Mouse (Mus musculus): ENCODE measurements around the gene Khdc4. TPM values are rescaled to one million over a fixed set of nuclear protein-coding genes. Genes with fewer than 3 reads are reported as not detected.

Gene Khdc4
- polyA plus RNA-seq, 1 experiment from 2014 or later = 86.7 TPM

- no peak overlapping the region for H3K4me3 ChIP-seq
- H3K4me2 ChIP-seq = no peak overlapping the region
- no peak overlapping the region for H3K27ac ChIP-seq
- no peak overlapping the region for H3K9ac ChIP-seq
- ATAC-seq (ENCODE audit: insufficient number of reproducible peaks, low FRiP score, low TSS enrichment, low read depth) = no peak
- WGBS = 70% methylated on average over 4 of the region's 4 CpGs
- H3K36me3 ChIP-seq = no peaks in the 10 kb centered on the region
- no peaks in the 10 kb centered on the region for H3K9me3 ChIP-seq
- H3K4me1 ChIP-seq = no peaks in the 10 kb centered on the region
- H3K27me3 ChIP-seq = no peaks in the 10 kb centered on the region
These were observed 21.5 kb upstream of the Khdc4 start for GRCm38 (mm10) chr3:88664095-88664494.

GRCm38 (mm10) chr3:88677399-88677798 lies 8.2 kb upstream of the Khdc4 start:
- Histone ChIP-seq H3K9ac (peak overlapping the region; percentile 23; the same call in 1 of the 2 replicates), H3K4me2 (peak overlapping the region; percentile 63), H3K9me3 (no peaks in the 10 kb centered on the region), H3K27ac (no peak overlapping the region), H3K4me1 (peaks cover 5% of the 10 kb centered on the region; the same call in 1 of the 2 replicates), H3K4me3 (peak overlapping the region; percentile 33), H3K27me3 (no peaks in the 10 kb centered on the region), H3K36me3 (no peaks in the 10 kb centered on the region)
- no peak for ATAC-seq (ENCODE audit: insufficient number of reproducible peaks, low FRiP score, low TSS enrichment, low read depth)
- 10% methylated on average over 11 of the region's 11 CpGs for WGBS

- WGBS = 96% methylated on average over 2 of the region's 2 CpGs
- no peak overlapping the region for H3K27ac ChIP-seq
These were observed 1.8 kb upstream of the Khdc4 start for GRCm38 (mm10) chr3:88683814-88684213.

GRCm38 (mm10) chr3:88684236-88684979 lies 1.2 kb upstream of the Khdc4 start:
- Histone ChIP-seq H3K4me2 (peak overlapping the region; percentile 40), H3K27me3 (no peaks in the 10 kb centered on the region), H3K4me1 (peaks cover 12% of the 10 kb centered on the region), H3K27ac (peak overlapping the region; percentile 100), H3K4me3 (peak overlapping the region; percentile 84), H3K9ac (no peak overlapping the region), H3K36me3 (peaks cover 18% of the 10 kb centered on the region), H3K9me3 (no peaks in the 10 kb centered on the region)
- 61% methylated on average over 8 of the region's 8 CpGs for WGBS
- no peak for ATAC-seq (ENCODE audit: insufficient number of reproducible peaks, low FRiP score, low TSS enrichment, low read depth)

More at GRCm38 (mm10) chr3:88683814-88684213, 1.8 kb upstream of the Khdc4 start:
- Histone ChIP-seq H3K36me3 (peaks cover 12% of the 10 kb centered on the region), H3K4me3 (no peak overlapping the region), H3K9me3 (no peaks in the 10 kb centered on the region), H3K9ac (no peak overlapping the region), H3K4me1 (peaks cover 12% of the 10 kb centered on the region), H3K27me3 (no peaks in the 10 kb centered on the region), H3K4me2 (no peak overlapping the region)
- no peak for ATAC-seq (ENCODE audit: insufficient number of reproducible peaks, low FRiP score, low TSS enrichment, low read depth)

- Histone ChIP-seq H3K4me1 (peaks cover 12% of the 10 kb centered on the region), H3K9me3 (no peaks in the 10 kb centered on the region), H3K4me2 (peak overlapping the region; percentile 75), H3K27ac (peak overlapping the region; percentile 100), H3K9ac (peak overlapping the region; percentile 99), H3K27me3 (no peaks in the 10 kb centered on the region), H3K4me3 (peak overlapping the region; percentile 84), H3K36me3 (peaks cover 33% of the 10 kb centered on the region)
- ATAC-seq (ENCODE audit: insufficient number of reproducible peaks, low FRiP score, low TSS enrichment, low read depth) = peak; percentile 66
- under 1% methylated on average over 45 of the region's 45 CpGs for WGBS
These were observed 402 bp downstream of the Khdc4 start for GRCm38 (mm10) chr3:88685958-88686451.

GRCm38 (mm10) chr3:88686734-88687611 lies 1.4 kb downstream of the Khdc4 start:
- Histone ChIP-seq H3K36me3 (peaks cover 42% of the 10 kb centered on the region), H3K9ac (peak overlapping the region; percentile 99), H3K9me3 (no peaks in the 10 kb centered on the region), H3K4me1 (peaks cover 12% of the 10 kb centered on the region), H3K4me3 (peak overlapping the region; percentile 84), H3K4me2 (peak overlapping the region; percentile 75), H3K27ac (peak overlapping the region; percentile 100), H3K27me3 (no peaks in the 10 kb centered on the region)
- ATAC-seq (ENCODE audit: insufficient number of reproducible peaks, low FRiP score, low TSS enrichment, low read depth) = no peak
- WGBS = 38% methylated on average over 13 of the region's 13 CpGs

GRCm38 (mm10) chr3:88689079-88689478 lies 3.5 kb downstream of the Khdc4 start:
- no peak for ATAC-seq (ENCODE audit: insufficient number of reproducible peaks, low FRiP score, low TSS enrichment, low read depth)
- H3K27me3 ChIP-seq = no peaks in the 10 kb centered on the region
- no peak overlapping the region for H3K4me3 ChIP-seq
- no peak overlapping the region for H3K9ac ChIP-seq
- H3K36me3 ChIP-seq = peaks cover 59% of the 10 kb centered on the region
- H3K4me2 ChIP-seq = no peak overlapping the region
- H3K9me3 ChIP-seq = no peaks in the 10 kb centered on the region
- H3K4me1 ChIP-seq = peaks cover 12% of the 10 kb centered on the region
- H3K27ac ChIP-seq = no peak overlapping the region
- WGBS = 77% methylated on average over 5 of the region's 5 CpGs

- Histone ChIP-seq H3K36me3 (peaks cover 94% of the 10 kb centered on the region), H3K27me3 (no peaks in the 10 kb centered on the region), H3K4me2 (no peak overlapping the region), H3K4me3 (no peak overlapping the region), H3K9me3 (no peaks in the 10 kb centered on the region), H3K9ac (no peak overlapping the region), H3K27ac (no peak overlapping the region), H3K4me1 (no peaks in the 10 kb centered on the region)
- ATAC-seq (ENCODE audit: insufficient number of reproducible peaks, low FRiP score, low TSS enrichment, low read depth) = no peak
These were observed 9.9 kb downstream of the Khdc4 start for GRCm38 (mm10) chr3:88695545-88695944.

GRCm38 (mm10) chr3:88698051-88698450 lies 12.4 kb downstream of the Khdc4 start:
- H3K9me3 ChIP-seq = no peaks in the 10 kb centered on the region
- no peak overlapping the region for H3K4me3 ChIP-seq
- no peak for ATAC-seq (ENCODE audit: insufficient number of reproducible peaks, low FRiP score, low TSS enrichment, low read depth)
- H3K4me1 ChIP-seq = no peaks in the 10 kb centered on the region
- H3K9ac ChIP-seq = no peak overlapping the region
- no peak overlapping the region for H3K27ac ChIP-seq
- H3K4me2 ChIP-seq = no peak overlapping the region
- no peaks in the 10 kb centered on the region for H3K27me3 ChIP-seq
- peaks cover 91% of the 10 kb centered on the region for H3K36me3 ChIP-seq
- WGBS = 94% methylated on average over 1 of the region's 1 CpGs

- Histone ChIP-seq H3K36me3 (peaks cover 91% of the 10 kb centered on the region), H3K4me1 (no peaks in the 10 kb centered on the region), H3K27me3 (no peaks in the 10 kb centered on the region), H3K4me2 (no peak overlapping the region), H3K9me3 (no peaks in the 10 kb centered on the region), H3K4me3 (no peak overlapping the region), H3K27ac (no peak overlapping the region), H3K9ac (no peak overlapping the region)
- WGBS = 94% methylated on average over 6 of the region's 6 CpGs
- no peak for ATAC-seq (ENCODE audit: insufficient number of reproducible peaks, low FRiP score, low TSS enrichment, low read depth)
These were observed 13.2 kb downstream of the Khdc4 start for GRCm38 (mm10) chr3:88698834-88699233.

- Histone ChIP-seq H3K27me3 (no peaks in the 10 kb centered on the region), H3K4me2 (no peak overlapping the region), H3K4me1 (no peaks in the 10 kb centered on the region), H3K4me3 (no peak overlapping the region), H3K27ac (no peak overlapping the region), H3K9ac (no peak overlapping the region), H3K9me3 (no peaks in the 10 kb centered on the region), H3K36me3 (peaks cover 87% of the 10 kb centered on the region)
- 77% methylated on average over 3 of the region's 3 CpGs for WGBS
- ATAC-seq (ENCODE audit: insufficient number of reproducible peaks, low FRiP score, low TSS enrichment, low read depth) = no peak
These were observed 14.6 kb downstream of the Khdc4 start for GRCm38 (mm10) chr3:88700247-88700646.

GRCm38 (mm10) chr3:88701222-88701621 lies 15.6 kb downstream of the Khdc4 start:
- H3K27me3 ChIP-seq = no peaks in the 10 kb centered on the region
- no peak overlapping the region for H3K9ac ChIP-seq
- H3K9me3 ChIP-seq = no peaks in the 10 kb centered on the region
- H3K4me1 ChIP-seq = no peaks in the 10 kb centered on the region
- H3K27ac ChIP-seq = no peak overlapping the region
- ATAC-seq (ENCODE audit: insufficient number of reproducible peaks, low FRiP score, low TSS enrichment, low read depth) = no peak
- H3K4me2 ChIP-seq = no peak overlapping the region
- 71% methylated on average over 3 of the region's 3 CpGs for WGBS
- peaks cover 85% of the 10 kb centered on the region for H3K36me3 ChIP-seq
- H3K4me3 ChIP-seq = no peak overlapping the region

All from limb, embryonic 15.5 days (tissue).